Mouse (Mus musculus): ENCODE results near the gene Qpctl.
"Not testable (repeated sequence)": the region's sequence is repeated elsewhere in the genome, so short reads cannot be mapped to it uniquely, and the experiment has no call there.

Qpctl gene

DNA sequence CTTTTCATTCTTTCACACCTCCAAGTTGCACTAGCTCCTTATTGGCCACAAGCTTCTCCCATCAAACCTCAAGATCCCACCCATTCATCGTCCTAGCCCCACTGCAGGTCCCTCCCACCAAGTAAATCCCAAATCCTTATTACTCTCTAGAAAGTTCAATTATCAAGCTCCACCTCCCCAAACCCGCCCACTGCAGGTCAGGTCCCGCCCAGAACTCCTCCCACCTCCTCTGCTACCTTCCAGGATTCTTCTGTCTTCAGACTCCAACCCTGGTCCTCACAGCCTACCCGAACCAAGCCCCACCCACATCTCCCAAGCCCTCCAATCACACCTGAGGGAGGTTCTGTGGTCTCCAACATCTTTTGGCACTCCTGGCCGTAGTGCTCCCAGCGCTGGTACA lies 15.1 kb upstream of the Qpctl start:
- DNase-seq (ENCODE audit: low spot score in 2 of 2): no peak

GRCm38 (mm10) chr7:19163752-19164151 lies 14.7 kb upstream of the Qpctl start:
- no peak for DNase-seq (ENCODE audit: low spot score in 2 of 2)

GRCm38 (mm10) chr7:19162928-19163327 lies 13.8 kb upstream of the Qpctl start:
- DNase-seq (ENCODE audit: low spot score in 2 of 2): no peak

DNA sequence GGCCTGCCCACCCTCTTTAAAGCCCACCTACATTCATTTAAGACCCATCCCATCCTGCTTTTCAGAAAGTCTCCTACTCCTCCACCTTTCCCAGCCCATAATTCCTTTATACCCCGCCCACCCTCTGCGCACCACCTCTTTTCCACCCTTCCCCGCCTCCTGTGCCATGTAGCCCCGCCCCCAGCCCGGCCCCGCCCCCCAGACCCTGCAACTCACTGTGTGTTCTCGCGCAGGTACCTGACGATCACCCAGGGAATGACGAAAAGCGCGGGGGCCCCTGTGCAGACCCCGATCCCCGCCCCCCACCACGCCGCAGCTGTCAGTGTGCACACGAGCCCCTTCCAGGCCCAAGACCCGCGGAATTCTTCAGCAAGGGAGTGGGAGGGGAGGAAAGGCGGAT lies 11.0 kb upstream of the Qpctl start:
- no peak for DNase-seq (ENCODE audit: low spot score in 2 of 2)

- DNase-seq (ENCODE audit: low spot score in 2 of 2): no peak
Measured at GRCm38 (mm10) chr7:19159411-19159810, 10.3 kb upstream of the Qpctl start.

- DNase-seq (ENCODE audit: low spot score in 2 of 2): no peak
Measured at GRCm38 (mm10) chr7:19158601-19159000, 9.5 kb upstream of the Qpctl start.

GRCm38 (mm10) chr7:19157160-19157800 lies 8.2 kb upstream of the Qpctl start:
- peak; percentile 97 for DNase-seq (ENCODE audit: low spot score in 2 of 2)

DNA sequence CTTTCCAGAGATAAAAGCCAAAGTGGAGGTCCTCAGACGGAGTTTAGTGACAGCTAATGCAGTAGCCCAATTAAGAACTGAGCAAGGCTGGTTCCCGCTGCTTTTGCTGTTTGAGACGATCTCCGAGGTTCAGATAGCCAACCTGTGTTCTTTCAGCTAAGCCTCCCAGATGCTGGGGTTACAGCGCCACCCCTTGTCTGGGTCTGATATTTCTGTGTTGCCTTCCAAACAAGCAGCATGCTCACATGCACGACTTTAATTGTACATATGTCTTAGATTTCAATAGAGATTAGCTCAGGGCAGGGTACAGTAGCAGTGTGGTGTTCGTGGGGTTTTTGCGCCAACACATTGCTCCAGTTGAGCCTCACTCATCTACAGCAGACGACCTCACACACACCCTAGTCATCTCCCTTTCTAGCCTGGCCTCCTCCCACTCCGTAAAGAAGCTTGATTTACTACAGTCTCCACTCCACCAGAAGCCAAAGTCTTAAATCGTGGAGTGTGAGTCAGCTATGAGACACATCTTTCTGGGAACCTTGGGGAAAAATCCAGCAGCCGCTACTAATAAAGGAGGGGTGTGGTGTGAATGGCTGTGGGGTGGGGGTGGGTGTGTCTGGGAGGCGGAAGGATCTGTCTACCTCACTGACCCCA lies 6.9 kb upstream of the Qpctl start:
- no peak for DNase-seq (ENCODE audit: low spot score in 2 of 2)

DNA sequence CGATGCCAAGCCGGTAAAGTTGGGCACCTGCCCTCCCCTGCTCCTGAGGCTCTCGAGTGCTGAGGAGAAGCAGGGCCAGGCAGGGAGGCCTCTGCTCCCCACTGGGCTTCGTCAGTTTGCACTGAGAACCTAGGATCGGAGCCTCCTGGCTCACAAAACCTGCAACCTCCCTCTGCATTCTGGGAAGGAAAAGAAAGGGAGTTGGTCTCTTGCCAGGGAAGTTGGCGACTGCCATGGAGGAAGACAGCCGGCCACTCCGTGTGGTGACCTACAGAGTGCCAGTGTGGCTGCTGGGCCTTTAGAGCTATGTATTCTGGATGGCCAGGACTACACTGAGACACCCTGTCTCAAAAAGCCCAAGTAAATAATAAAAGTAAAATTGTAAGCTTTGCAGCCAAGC lies 5.7 kb upstream of the Qpctl start:
- DNase-seq (ENCODE audit: low spot score in 2 of 2): no peak

GRCm38 (mm10) chr7:19151121-19151520 lies 2.0 kb upstream of the Qpctl start:
- DNase-seq (ENCODE audit: low spot score in 2 of 2): not testable (repeated sequence)

DNA sequence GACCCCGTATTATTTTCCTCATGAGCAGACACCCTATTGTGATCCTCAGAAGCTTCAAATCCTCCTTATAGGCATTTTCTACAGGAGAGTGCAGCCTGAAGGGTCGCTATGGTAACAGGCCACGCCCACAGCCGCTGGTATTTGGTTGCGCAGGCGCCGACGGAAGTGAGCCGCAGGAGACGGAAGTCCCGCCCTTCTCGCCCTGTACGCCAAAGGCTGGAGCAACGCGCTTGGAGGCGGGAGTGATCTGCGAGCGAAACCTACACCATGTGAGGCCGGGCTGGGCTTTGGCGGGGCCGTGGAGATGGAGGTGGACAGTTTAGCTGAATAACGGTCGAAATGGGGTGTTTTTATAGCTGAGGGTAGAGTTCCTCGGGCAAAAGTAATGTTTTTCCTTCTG lies 535 bp upstream of the Qpctl start, which contains the start of gene Snrpd2:
TSS of gene Snrpd2 (plus strand) at position 97 of the 400 bp plus-strand sequence.
- DNase-seq (ENCODE audit: low spot score in 2 of 2): peak; percentile 93 to 98

GRCm38 (mm10) chr7:19148180-19148874 lies 764 bp downstream of the Qpctl start:
- DNase-seq (ENCODE audit: low spot score in 2 of 2): no peak

DNA sequence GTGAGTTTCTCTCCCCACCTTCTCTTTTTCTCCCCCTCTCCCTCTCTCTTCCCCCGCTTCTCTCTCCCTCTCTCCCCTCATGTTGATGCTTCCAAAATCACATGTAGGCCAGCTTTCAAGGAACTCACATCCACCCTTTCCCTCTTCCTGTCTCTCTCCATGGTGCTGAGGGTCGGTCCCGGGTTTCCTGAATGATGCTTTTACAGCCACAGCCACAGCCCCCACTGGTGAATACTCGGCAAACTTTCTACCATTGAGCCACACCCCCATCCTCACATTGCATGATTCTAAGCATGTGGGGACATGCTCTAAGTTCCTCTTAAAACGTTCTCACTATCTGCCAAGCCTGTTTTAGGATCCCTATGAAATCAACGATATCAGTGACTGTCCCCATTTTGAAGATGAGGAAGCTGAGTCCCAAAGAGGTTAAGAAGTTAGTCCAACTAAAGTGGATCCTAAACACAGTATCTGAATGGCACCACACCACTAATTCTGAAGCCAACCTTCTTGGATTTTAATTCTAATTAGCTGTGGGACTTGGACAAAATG lies 1.5 kb downstream of the Qpctl start:
- no peak for DNase-seq (ENCODE audit: low spot score in 2 of 2)

- no peak for DNase-seq (ENCODE audit: low spot score in 2 of 2)
Measured at GRCm38 (mm10) chr7:19146793-19147192, 2.3 kb downstream of the Qpctl start.

GRCm38 (mm10) chr7:19137380-19137779 lies 11.7 kb downstream of the Qpctl start:
- DNase-seq (ENCODE audit: low spot score in 2 of 2): peak in 1 of 2 experiments; percentile 47

GRCm38 (mm10) chr7:19136673-19137334 lies 12.3 kb downstream of the Qpctl start:
- no peak for DNase-seq (ENCODE audit: low spot score in 2 of 2)

DNA sequence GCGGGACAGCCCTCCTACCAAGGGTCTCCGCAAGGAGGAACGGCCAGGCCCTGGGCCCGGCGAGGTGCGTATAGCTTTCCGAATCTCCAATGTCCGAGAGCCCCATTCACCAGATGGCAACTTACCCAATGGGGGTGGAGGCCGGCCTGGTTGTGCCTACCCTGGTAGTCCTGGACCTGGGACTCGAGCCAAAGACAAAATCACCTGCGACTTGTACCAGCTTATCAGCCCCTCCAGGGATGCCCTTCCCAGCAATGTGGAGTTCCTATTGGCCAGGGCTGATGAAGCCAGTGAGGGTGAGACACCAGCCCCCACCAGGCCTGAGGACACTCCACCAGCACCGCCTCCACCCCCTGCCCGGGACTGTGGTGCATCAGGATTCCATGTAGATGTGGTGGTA lies 12.9 kb downstream of the Qpctl start:
- DNase-seq (ENCODE audit: low spot score in 2 of 2): no peak

DNA sequence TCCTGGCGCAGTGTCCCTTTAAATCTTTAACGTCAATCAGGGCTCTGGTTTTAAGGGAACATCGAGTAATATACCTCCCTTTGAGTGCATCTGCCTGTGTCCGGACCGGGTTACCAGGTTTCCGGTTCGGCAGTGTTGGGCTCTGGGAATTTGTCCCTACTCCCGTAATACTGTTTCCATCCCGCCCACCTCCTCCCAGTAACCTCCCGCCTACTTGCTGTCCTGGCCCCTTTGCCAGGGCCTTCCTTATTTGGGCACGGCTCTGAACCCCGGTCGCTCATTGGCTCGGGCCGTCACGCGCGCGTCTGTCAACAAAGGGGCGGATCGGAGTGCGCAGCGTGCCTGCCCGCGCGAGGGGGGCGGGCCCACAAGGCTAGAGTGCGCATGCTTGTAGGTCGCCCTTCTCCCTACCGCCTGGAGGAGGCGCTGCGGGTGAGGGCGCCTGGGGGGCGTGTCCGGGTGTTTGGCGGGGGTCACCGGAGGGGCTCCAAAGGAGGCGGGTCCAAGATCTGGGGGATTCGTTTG lies 17.7 kb downstream of the Qpctl start:
- DNase-seq (ENCODE audit: low spot score in 2 of 2): peak; percentile 91 to 96

GRCm38 (mm10) chr7:19130657-19131056 lies 18.4 kb downstream of the Qpctl start:
- DNase-seq (ENCODE audit: low spot score in 2 of 2): peak in 1 of 2 experiments; percentile 29

GRCm38 (mm10) chr7:19129396-19129795 lies 19.7 kb downstream of the Qpctl start:
- DNase-seq (ENCODE audit: low spot score in 2 of 2): no peak

DNA sequence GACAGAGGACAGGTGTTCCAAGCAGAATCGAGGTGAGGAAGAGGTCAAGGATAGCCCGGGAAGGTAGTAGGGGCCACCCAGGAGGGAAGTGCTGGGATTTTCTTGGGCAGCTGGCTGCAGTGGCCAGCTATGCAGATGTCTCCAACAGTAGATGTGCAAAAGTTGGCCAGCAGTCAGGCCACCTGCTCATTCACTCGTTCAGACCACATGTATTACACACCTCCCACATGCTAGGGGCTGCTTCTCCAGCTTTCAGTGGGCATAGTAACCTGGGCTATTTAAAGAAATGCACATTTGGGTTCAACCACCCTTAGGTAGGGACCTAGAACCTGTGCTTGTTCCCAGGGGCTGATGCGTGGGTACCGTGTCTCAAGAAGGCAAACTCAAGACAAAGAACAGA lies 21.3 kb downstream of the Qpctl start:
- no peak for DNase-seq (ENCODE audit: low spot score in 2 of 2)

GRCm38 (mm10) chr7:19124713-19125112 lies 24.4 kb downstream of the Qpctl start:
- DNase-seq (ENCODE audit: low spot score in 2 of 2): no peak

Data from cerebellum, postnatal 4 days (tissue).